Mouse (Mus musculus) E14TG2a.4 (cell line): Measurements from ENCODE around the gene Sult6b1.
A peak's percentile ranks its signal among the peaks of the same experiment; 100 is the strongest.

Experiments
- H3K27me3 ChIP-seq: 2 replicates; pipeline ENCODE4 v1.6.1; 2014; ENCODE audit warnings: low read length, control low read depth; ENCODE audit not compliant: insufficient read depth
- H3K36me3 ChIP-seq: 2 replicates; pipeline ENCODE4 v1.6.1; 2014; ENCODE audit warnings: low read length, control low read depth; ENCODE audit not compliant: insufficient read depth
- H3K4me1 ChIP-seq: replicated peaks from 2 replicates; pipeline ENCODE4 v1.6.1; 2014; ENCODE audit warnings: low read depth, low read length, control low read depth
- H3K4me3 ChIP-seq: replicated peaks from 2 replicates; pipeline ENCODE4 v1.5.1; 2014; ENCODE audit warnings: mild to moderate bottlenecking, low read length
- H3K9me3 ChIP-seq: 2 replicates; pipeline ENCODE4 v1.6.1; 2014; ENCODE audit warnings: low read length, control low read depth
- CTCF ChIP-seq: conservative IDR thresholded peaks from 2 replicates; pipeline ENCODE4 v1.5.1; 2014; ENCODE audit warnings: low read length
- NANOG ChIP-seq: IDR thresholded peaks from 2 replicates; pipeline ENCODE4 v1.6.1; 2014; ENCODE audit warnings: borderline replicate concordance, low read length, mixed read lengths
- POU5F1 ChIP-seq: IDR thresholded peaks from 2 replicates; pipeline ENCODE4 v1.6.1; 2014; ENCODE audit warnings: low read length, borderline replicate concordance

Gene Sult6b1

DNA sequence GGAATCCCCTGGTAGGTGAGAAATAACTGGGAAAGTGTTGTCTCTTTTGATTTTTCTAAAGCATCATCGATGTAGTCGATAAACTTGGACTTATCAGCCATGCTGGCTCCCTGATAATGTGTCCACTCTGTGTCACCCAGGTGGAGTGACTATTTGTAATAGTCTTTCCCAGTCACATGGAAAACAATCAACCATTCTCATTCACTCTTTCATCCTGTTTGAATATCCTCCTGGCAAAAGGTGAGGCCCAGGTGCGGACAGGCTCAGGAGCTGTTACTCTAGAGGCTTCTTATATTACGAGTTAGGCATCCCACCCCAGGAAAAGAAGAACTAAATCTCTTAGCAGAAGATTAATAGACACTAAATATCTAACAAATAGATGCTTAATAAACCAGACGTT is at the start of gene Sult6b1:
Gene Sult6b1, minus strand, starts transcription at position 101 of the 400 bp plus-strand sequence.
- no peaks in the 10 kb centered on the region for H3K27me3 ChIP-seq
- no peaks in the 10 kb centered on the region for H3K9me3 ChIP-seq
- TF ChIP-seq POU5F1, result no peak
- H3K4me3 ChIP-seq, result no peak within 1 kb of the TSS
- H3K36me3 ChIP-seq, result no peaks in the 10 kb centered on the region
- peaks cover 4% of the 10 kb centered on the region for H3K4me1 ChIP-seq

DNA sequence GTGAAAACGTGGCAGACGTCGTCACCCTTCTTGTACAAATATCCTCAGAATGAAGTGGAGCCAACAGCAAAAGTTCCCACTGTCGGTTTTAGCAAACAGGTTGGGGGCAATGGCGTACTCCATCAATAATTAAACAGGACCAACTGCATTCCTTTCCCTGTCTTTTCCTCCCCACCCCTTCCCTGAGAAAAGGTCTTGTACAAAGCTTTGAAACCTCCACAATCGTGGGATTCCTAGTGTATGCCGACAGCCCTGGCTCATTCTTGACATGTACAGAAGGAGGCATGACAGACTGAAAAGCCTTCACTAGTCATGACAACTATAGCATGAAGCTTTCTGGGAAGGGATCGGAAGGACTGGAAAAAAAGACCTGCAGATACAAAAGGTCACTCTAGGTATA is 46.4 kb upstream of the Sult6b1 start:
- no peak for TF ChIP-seq CTCF
- no peak for TF ChIP-seq POU5F1
- no peak for TF ChIP-seq NANOG
- Histone ChIP-seq H3K36me3 (peaks cover 59% of the 10 kb centered on the region), H3K4me3 (no peak overlapping the region), H3K4me1 (no peaks in the 10 kb centered on the region), H3K9me3 (no peaks in the 10 kb centered on the region), H3K27me3 (no peaks in the 10 kb centered on the region)

DNA sequence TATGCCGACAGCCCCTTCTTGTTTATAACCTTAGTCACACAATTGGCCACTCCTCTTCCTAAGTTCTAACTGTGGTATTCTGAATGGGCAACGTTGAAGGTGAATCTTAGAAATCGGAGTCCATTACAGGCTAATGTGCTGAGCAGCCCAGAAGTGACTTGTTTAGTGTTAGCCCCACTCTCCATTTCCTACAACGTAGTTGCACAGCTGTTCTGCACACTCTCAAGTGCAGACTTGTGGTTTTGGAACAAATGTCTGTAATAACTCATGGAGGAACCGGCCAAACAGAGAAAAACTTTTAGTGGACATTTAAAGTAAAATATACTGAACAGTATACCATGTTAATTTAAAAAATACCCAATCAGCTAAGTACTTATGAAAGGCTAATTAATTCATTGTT is 45.3 kb upstream of the Sult6b1 start:
- TF ChIP-seq POU5F1, result no peak
- TF ChIP-seq CTCF, result no peak
- TF ChIP-seq NANOG, result no peak
- H3K36me3 ChIP-seq, result peaks cover 60% of the 10 kb centered on the region

DNA sequence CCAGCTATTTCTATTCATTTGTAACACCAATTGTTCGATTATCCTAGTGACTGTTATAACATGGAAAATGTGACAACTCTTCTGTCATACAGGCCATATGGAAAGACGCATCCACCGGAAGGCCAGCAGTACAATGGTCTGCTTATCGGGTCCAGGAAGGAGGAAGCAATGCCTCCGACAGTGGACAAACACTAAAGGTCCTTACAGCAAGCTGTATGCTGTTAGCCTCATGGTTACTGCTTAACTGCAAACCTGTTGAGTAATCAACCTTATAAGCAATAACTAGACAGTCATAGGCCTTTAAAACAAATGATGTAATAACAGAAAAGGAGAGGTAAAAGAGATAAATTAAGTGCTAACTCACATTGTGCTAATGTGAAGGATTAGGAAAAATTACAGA is 44.4 kb upstream of the Sult6b1 start:
- Histone ChIP-seq H3K9me3 (no peaks in the 10 kb centered on the region), H3K4me3 (no peak overlapping the region), H3K36me3 (peaks cover 65% of the 10 kb centered on the region), H3K27me3 (no peaks in the 10 kb centered on the region), H3K4me1 (no peaks in the 10 kb centered on the region)
- TF ChIP-seq POU5F1, result no peak
- no peak for TF ChIP-seq NANOG
- TF ChIP-seq CTCF, result no peak

More for the DNA sequence above, 45.3 kb upstream of the Sult6b1 start:
- H3K4me1 ChIP-seq, result no peaks in the 10 kb centered on the region
- H3K4me3 ChIP-seq, result no peak overlapping the region
- H3K9me3 ChIP-seq, result no peaks in the 10 kb centered on the region
- no peaks in the 10 kb centered on the region for H3K27me3 ChIP-seq

DNA sequence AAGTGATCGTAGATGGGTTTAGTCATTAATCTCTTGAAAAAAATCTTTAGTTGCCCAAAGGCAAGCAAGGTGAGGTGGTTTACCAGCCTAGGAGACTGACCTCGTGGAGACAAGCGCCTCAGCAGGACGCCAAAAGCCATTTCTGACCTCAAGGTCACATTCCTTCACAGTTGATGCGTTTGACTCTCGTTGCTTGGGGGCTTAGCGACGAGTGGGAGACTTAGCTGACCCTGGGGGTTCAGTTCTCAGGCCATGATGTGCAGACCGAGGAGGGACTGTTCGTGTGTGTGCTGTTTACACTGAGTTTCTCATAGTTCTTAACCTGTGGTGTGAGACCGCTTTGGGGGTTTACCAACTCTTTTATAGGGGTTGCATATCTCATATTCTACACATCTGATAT is 35.8 kb upstream of the Sult6b1 start:
- H3K9me3 ChIP-seq, result no peaks in the 10 kb centered on the region
- H3K4me1 ChIP-seq, result peaks cover 13% of the 10 kb centered on the region
- H3K4me3 ChIP-seq, result no peak overlapping the region
- TF ChIP-seq NANOG, result no peak
- TF ChIP-seq POU5F1, result no peak
- TF ChIP-seq CTCF, result no peak
- peaks cover 28% of the 10 kb centered on the region for H3K36me3 ChIP-seq
- H3K27me3 ChIP-seq, result no peaks in the 10 kb centered on the region

DNA sequence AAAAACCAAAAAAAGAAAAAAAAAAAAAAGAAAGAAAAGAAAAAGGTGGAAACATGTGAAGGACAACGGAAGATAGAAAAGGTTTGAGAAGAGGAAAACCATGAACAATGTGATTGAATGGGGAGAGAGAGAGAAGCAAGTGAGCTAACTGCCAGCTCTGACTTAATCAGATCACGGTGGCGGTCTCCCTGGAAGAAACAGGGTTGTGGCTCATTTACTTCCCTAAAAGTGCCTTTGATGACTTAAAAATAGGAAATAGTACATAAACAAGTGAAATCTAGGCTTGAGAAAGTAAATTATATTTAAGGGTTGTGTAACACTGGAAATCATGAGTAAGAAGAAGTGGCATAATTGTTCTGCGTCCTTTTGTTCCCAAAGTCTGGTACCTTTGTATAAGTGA is 32.1 kb upstream of the Sult6b1 start:
- Histone ChIP-seq H3K27me3 (no peaks in the 10 kb centered on the region), H3K4me3 (no peak overlapping the region), H3K36me3 (peaks cover 35% of the 10 kb centered on the region), H3K9me3 (no peaks in the 10 kb centered on the region), H3K4me1 (peaks cover 41% of the 10 kb centered on the region)
- TF ChIP-seq CTCF (no peak), POU5F1 (no peak), NANOG (no peak)

DNA sequence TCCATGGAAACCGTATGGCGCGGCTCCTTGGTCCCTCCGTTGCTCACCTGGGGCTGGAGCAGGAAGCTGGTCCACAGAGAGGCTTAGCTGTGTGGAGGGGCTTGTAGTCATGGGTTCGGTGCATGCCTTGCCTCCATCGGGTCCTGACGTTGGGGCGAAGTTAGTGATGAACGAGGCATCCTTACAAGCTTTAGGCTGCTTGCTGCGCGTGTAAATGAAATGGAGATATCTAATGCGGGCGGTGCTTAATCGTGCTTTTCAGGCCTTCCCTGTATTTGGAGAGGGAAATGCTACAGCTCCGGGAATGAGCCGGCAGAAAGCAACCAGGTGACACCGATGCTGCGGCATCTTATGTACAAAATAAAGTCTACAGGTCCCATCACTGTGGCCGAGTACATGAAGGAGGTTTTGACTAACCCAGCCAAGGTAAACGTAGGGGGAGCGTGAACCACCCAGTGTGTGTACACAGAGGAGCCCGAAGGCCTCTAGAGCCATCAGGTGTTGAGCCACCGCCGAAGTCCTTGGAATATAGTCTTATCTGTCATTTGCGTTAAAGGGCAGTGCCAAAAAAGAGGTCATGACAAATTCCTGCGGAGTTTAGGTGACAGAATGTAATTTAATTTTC is 30.5 kb upstream of the Sult6b1 start:
- H3K27me3 ChIP-seq, result no peaks in the 10 kb centered on the region

DNA sequence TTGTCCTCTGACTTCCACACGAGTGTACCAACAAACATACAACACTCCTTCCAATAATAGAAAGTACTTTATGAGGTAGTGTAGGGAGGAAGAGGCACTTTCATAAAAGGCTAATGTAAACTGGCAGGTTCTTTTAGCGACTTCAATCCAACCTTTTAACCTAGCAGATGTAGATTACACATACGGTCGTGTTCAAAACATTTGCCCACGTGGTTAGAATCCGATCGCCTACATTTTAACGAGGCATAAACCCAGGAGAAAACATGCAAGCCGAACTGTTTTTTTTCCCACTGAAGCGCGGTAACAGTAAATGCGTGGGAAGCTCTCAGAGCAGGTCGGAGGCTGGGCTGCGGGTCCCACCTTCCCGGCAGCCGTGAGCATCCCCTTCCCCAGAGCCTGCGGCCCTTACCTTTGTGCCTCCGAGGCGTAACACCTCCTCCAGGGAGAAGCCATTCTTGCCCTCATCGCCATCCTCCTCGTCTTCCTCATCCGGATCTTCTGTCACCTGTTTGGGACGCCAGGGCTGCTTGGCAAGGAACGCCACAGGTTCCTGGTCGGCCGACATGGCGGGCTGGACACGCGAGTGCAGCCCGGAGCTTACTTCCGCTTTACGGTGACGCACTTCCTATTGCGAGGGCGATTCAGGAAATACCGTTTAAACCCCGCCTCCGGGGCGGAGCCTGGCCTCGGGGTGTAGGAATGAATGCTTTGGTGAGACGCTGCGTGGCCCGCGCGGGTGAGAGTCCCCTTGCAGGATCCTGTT is 29.9 kb upstream of the Sult6b1 start, which contains the start of the genes Cebpz and Ndufaf7:
Gene Cebpz, minus strand, starts transcription at position 601 of the 763 bp plus-strand sequence.
Gene Ndufaf7, plus strand, starts transcription at position 671 of the 763 bp plus-strand sequence.
- Histone ChIP-seq H3K27me3 (no peaks in the 10 kb centered on the region), H3K4me1 (peaks cover 54% of the 10 kb centered on the region), H3K36me3 (peaks cover 45% of the 10 kb centered on the region), H3K4me3 (peak within 1 kb of the TSS; percentile 100), H3K9me3 (no peaks in the 10 kb centered on the region)
- TF ChIP-seq POU5F1 (no peak), CTCF (no peak), NANOG (no peak)

More for the DNA sequence above, 30.5 kb upstream of the Sult6b1 start:
- no peak for TF ChIP-seq CTCF
- TF ChIP-seq POU5F1, result no peak
- no peak for TF ChIP-seq NANOG
- peaks cover 43% of the 10 kb centered on the region for H3K36me3 ChIP-seq
- H3K4me3 ChIP-seq, result peak overlapping the region; percentile 100
- H3K4me1 ChIP-seq, result peaks cover 53% of the 10 kb centered on the region
- no peaks in the 10 kb centered on the region for H3K9me3 ChIP-seq
